Mouse (Mus musculus) hindlimb bud, embryonic 11.5 days (tissue): ENCODE results near the gene Cwf19l2.
"Not testable (repeated sequence)": the region's sequence is repeated elsewhere in the genome, so short reads cannot be mapped to it uniquely, and the experiment has no call there.

Source experiments
- DNase-seq: peaks from one replicate; pipeline ENCODE4 v3.0.0-alpha.2; 2012; ENCODE audit warnings: low read depth, low spot score; ENCODE audit errors: extremely low spot score

Gene Cwf19l2

GRCm38 (mm10) chr9:3403251-3404208 lies at the start of gene Cwf19l2:
Gene Cwf19l2 (plus strand): TSS chr9:3403592.
- DNase-seq = peak; percentile 93

DNA sequence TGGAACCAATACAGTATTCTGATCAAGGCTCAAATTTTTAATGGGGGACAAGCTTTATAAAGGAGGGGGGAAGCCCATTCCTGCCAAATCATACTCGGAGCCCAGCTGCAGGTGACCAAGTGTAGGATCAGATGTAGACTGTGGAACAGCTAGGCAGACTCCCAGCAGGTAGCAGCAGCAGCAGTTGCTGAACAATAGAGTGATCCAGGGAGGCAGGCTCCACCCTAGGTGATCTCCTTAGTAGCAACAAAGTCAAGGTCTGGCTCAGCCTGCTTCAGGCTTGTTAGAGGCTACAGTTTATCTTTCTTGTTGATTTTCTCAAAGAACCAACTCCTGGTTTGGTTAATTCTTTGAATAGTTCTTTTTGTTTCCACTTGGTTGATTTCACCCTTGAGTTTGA lies 27.1 kb upstream of the Cwf19l2 start:
- not testable (repeated sequence) for DNase-seq

GRCm38 (mm10) chr9:3404372-3404771 lies 980 bp downstream of the Cwf19l2 start:
- no peak for DNase-seq

- DNase-seq = not testable (repeated sequence)
These were observed 36.3 kb downstream of the Cwf19l2 start for GRCm38 (mm10) chr9:3439555-3440300.

GRCm38 (mm10) chr9:3471897-3472296 lies 68.5 kb downstream of the Cwf19l2 start:
- DNase-seq = no peak

DNA sequence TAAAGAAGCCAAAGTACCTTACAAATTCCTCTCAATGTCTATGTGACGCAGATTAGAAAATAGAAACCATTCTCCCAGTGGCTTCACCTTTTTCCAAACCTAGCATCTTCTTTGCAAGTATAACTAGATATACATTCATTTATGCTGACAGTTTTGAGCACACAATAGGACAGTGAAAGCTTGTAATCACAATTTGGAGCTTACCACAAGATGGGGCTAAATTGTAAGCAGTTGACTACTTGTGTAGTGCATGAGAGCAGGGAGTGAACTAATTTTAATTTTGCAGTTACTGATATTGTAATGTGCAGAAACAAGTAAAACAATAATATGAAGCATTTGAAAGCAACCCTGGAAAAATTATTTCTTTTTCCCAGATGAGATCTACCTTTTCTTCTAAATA lies 115.3 kb downstream of the Cwf19l2 start:
- no peak for DNase-seq

- no peak for DNase-seq
These were observed 115.8 kb downstream of the Cwf19l2 start for GRCm38 (mm10) chr9:3519178-3519577.

GRCm38 (mm10) chr9:3521031-3521430 lies 117.6 kb downstream of the Cwf19l2 start:
- no peak for DNase-seq
